Mouse (Mus musculus): ENCODE results near the gene Hspa14.

DNA sequence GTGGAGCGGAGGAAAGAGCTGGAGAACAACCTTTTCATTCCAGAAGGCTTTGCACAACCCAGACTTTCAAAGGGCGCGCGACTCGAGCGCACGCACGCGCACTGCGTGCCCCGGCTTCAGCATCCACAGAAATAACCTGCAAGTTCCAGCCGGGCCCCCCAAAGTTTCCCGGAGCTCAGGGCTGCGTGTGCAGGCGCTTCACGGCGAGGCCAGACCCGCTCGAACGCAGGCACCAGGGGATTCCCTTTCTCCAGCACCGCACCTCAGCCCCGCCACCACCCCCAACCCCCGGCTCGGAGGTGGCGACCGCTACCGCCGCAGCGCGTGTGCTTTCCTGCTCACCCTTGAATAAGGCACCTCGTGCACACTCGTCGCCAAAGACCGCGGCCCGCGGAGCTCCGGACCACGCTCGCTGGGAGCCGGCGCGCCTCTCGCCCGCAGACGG lies 38.2 kb downstream of the Hspa14 start:
- TF ChIP-seq CTCF (IDR thresholded peaks at IDR 0.05; ENCODE audit: low read depth, low read length): no peak
- no peak for TF ChIP-seq GATA1 (IDR thresholded peaks at IDR 0.05; ENCODE audit: borderline replicate concordance, low read length)

All from G1E (cell line).